9 mouse cellular contexts compared by ENCODE assay signal in the genomic region with DNA sequence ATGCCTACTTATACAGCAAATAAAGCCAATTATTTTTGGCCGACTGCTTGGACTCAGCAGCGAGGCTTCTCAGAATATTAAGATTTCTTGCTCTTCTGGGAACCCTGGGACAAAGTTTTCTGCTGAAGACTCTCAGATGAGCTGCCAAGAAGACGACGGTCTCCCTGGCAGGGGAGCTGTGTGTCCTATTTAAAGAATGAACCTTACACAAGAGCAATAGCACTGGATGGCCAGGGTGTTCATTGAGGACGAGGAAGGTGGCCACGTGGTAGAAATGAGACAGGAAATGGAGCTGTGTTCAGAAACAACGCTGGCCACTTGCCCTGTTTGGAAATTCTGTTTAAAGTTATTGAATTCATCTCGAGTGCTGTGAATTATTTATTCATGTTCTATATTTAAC.
DNase-seq lines count a peak whose midpoint lies in the region; ATAC-seq lines count a peak whose summit lies in the region.
"Had no signal": no experiment of that assay in that cellular context is flagged by ENCODE, and none has a peak within 500 bp of the region (broad histone marks: within the 10 kb centered on the region; RNA-seq: fewer than 3 reads in every experiment).

No protein-coding gene starts in this region.

- intact Hi-C loops in left cerebral cortex, postnatal 4 days (cut with DNase I): no loop called here

- H3K27ac ChIP-seq in stomach, embryonic 16.5 days (ENCODE audit: low read length): peak overlapping the region; percentile 70; the same call in 1 of the 2 replicates
- H3K27ac ChIP-seq: liver, embryonic 15.5 days had no signal

- no peaks in the 10 kb centered on the region for H3K27me3 ChIP-seq in stomach, embryonic 16.5 days (ENCODE audit: control insufficient read depth, insufficient read depth, low read length)

- 35% methylated on average over 8 of the region's 8 CpGs for WGBS in stomach, embryonic 16.5 days

- H3K4me2 ChIP-seq in stomach, embryonic 16.5 days (ENCODE audit: low read depth, low read length): 0 out of 2 replicates have a peak overlapping the region, but pooled peaks have one; percentile 5
- H3K4me2 ChIP-seq: liver, embryonic 15.5 days had no signal

- ATAC-seq in stomach, embryonic 16.5 days (ENCODE audit: insufficient read depth, low FRiP score): peak; percentile 66; the same call in 1 of the 2 replicates
- ATAC-seq in inflammation-experienced regulatory T-cells, adult 6 months: no peak

- H3K9me3 ChIP-seq in stomach, embryonic 16.5 days (replicated peaks; ENCODE audit: control insufficient read depth, low read length): no peaks in the 10 kb centered on the region
- H3K9me3 ChIP-seq: liver, embryonic 15.5 days had no signal

- peak; percentile 10 for DNase-seq in left cerebral cortex, adult 11 months (ENCODE audit: low spot score)
- DNase-seq in left cerebral cortex, postnatal 4 days: no peak
- DNase-seq in adrenal gland, postnatal 36 days: peak; percentile 41 to 63
- peak; percentile 45 for DNase-seq in heart, adult 8-10 months (ENCODE audit: low spot score)
- peak; percentile 11 to 36 for DNase-seq in left cerebral cortex, adult 9 months (ENCODE audit: low spot score in 2 of 2)
- no peak for DNase-seq in embryo, embryonic 11 days

- H3K9ac ChIP-seq in stomach, embryonic 16.5 days (ENCODE audit: low read length): no peak overlapping the region
- H3K9ac ChIP-seq: liver, embryonic 15.5 days had no signal

- no peaks in the 10 kb centered on the region for H3K36me3 ChIP-seq in stomach, embryonic 16.5 days (ENCODE audit: control insufficient read depth, insufficient read depth, low read length)
- H3K36me3 ChIP-seq: liver, embryonic 15.5 days had no signal

- H3K4me1 ChIP-seq in stomach, embryonic 16.5 days (ENCODE audit: control insufficient read depth, insufficient read depth, low read length): no peaks in the 10 kb centered on the region

- no peak overlapping the region for H3K4me3 ChIP-seq in stomach, embryonic 16.5 days (replicated peaks; ENCODE audit: low read length)
- H3K4me3 ChIP-seq: liver, embryonic 15.5 days had no signal

Comparison
In these comparisons a context has a peak if more than half of its experiments do, and no peak if none do; other contexts are left out.
1. DNase-seq: peak in left cerebral cortex, adult 11 months (single experiment), adrenal gland, postnatal 36 days (2 of 2), heart, adult 8-10 months (single experiment) and left cerebral cortex, adult 9 months (2 of 2); none in left cerebral cortex, postnatal 4 days (single experiment) and embryo, embryonic 11 days (single experiment).